Mouse (Mus musculus): ENCODE measurements around the gene Sfrp2.

The Sfrp2 gene

GRCm38 (mm10) chr3:83773281-83773680 is 7.2 kb downstream of the Sfrp2 start:
- DNase-seq, result no peak

GRCm38 (mm10) chr3:83775403-83775802 is 9.3 kb downstream of the Sfrp2 start:
- DNase-seq, result no peak

GRCm38 (mm10) chr3:83781460-83782222 is 15.5 kb downstream of the Sfrp2 start:
- no peak for DNase-seq

GRCm38 (mm10) chr3:83783716-83784469 is 17.8 kb downstream of the Sfrp2 start:
- DNase-seq, result no peak

- no peak for DNase-seq
Measured at GRCm38 (mm10) chr3:83784726-83785125, 18.6 kb downstream of the Sfrp2 start.

GRCm38 (mm10) chr3:83787086-83787485 is 21.0 kb downstream of the Sfrp2 start:
- no peak for DNase-seq

- DNase-seq, result no peak
Measured at GRCm38 (mm10) chr3:83787776-83788305, 21.7 kb downstream of the Sfrp2 start.

GRCm38 (mm10) chr3:83789651-83790451 is 23.7 kb downstream of the Sfrp2 start:
- no peak for DNase-seq

GRCm38 (mm10) chr3:83791444-83791843 is 25.3 kb downstream of the Sfrp2 start:
- DNase-seq, result no peak

- DNase-seq, result no peak
Measured at GRCm38 (mm10) chr3:83797098-83797497, 31.0 kb downstream of the Sfrp2 start.

- DNase-seq, result no peak
Measured at GRCm38 (mm10) chr3:83797828-83798227, 31.7 kb downstream of the Sfrp2 start.

- DNase-seq, result no peak
Measured at GRCm38 (mm10) chr3:83799486-83799885, 33.4 kb downstream of the Sfrp2 start.

GRCm38 (mm10) chr3:83801649-83802155 is 35.6 kb downstream of the Sfrp2 start:
- DNase-seq, result no peak

- DNase-seq, result no peak
Measured at GRCm38 (mm10) chr3:83808483-83808882, 42.4 kb downstream of the Sfrp2 start.

- no peak for DNase-seq
Measured at GRCm38 (mm10) chr3:83811987-83812386, 45.9 kb downstream of the Sfrp2 start.

- DNase-seq, result no peak
Measured at GRCm38 (mm10) chr3:83812863-83813262, 46.7 kb downstream of the Sfrp2 start.

GRCm38 (mm10) chr3:83816372-83816925 is 50.3 kb downstream of the Sfrp2 start:
- no peak for DNase-seq

- no peak for DNase-seq
Measured at GRCm38 (mm10) chr3:83823774-83824173, 57.7 kb downstream of the Sfrp2 start.
